9 mouse cellular contexts compared by ENCODE assay signal in genomic region chr9:32607218-32607617, GRCm38 (mm10). TPM values are rescaled to one million over a fixed set of nuclear protein-coding genes. Genes with fewer than 3 reads are reported as not detected.
A peak's percentile ranks its signal among the peaks of the same experiment; 100 is the strongest.
DNase-seq lines count a peak whose midpoint lies in the region; ATAC-seq and TF ChIP-seq lines count a peak whose summit lies in the region.
"Had no signal": no experiment of that assay in that cellular context is flagged by ENCODE, and none has a peak within 500 bp of the region (broad histone marks: within the 10 kb centered on the region; RNA-seq: fewer than 3 reads in every experiment).

No protein-coding gene starts in this region.

- H3K9me3 ChIP-seq in lung, embryonic 14.5 days (ENCODE audit: low read depth, low read length) = no peaks in the 10 kb centered on the region
- no peaks in the 10 kb centered on the region for H3K9me3 ChIP-seq in embryonic facial prominence, embryonic 11.5 days (replicated peaks; ENCODE audit: control insufficient read depth, low read length)
- no peaks in the 10 kb centered on the region for H3K9me3 ChIP-seq in lung, postnatal 0 days (ENCODE audit: low read length)
- H3K9me3 ChIP-seq: neural tube, embryonic 12.5 days had no signal

- H3K4me3 ChIP-seq in lung, embryonic 14.5 days (ENCODE audit: low read depth, low read length) = no peak overlapping the region
- no peak overlapping the region for H3K4me3 ChIP-seq in embryonic facial prominence, embryonic 11.5 days (ENCODE audit: low read depth, low read length)
- H3K4me3 ChIP-seq in lung, postnatal 0 days (ENCODE audit: low read depth, low read length) = no peak overlapping the region
- H3K4me3 ChIP-seq: neural tube, embryonic 12.5 days had no signal

- H3K27me3 ChIP-seq in lung, embryonic 14.5 days (ENCODE audit: insufficient read depth, low read length) = no peaks in the 10 kb centered on the region
- H3K27me3 ChIP-seq in embryonic facial prominence, embryonic 11.5 days (ENCODE audit: control insufficient read depth, insufficient read depth, low read length) = no peaks in the 10 kb centered on the region
- H3K27me3 ChIP-seq in lung, postnatal 0 days (replicated peaks; ENCODE audit: insufficient read depth, low read length) = no peaks in the 10 kb centered on the region
- H3K27me3 ChIP-seq: neural tube, embryonic 12.5 days had no signal

- H3K4me2 ChIP-seq in lung, embryonic 14.5 days = no peak overlapping the region
- H3K4me2 ChIP-seq in embryonic facial prominence, embryonic 11.5 days (ENCODE audit: low read depth, low read length) = no peak overlapping the region
- H3K4me2 ChIP-seq in lung, postnatal 0 days (replicated peaks; ENCODE audit: low read depth, low read length) = no peak overlapping the region
- H3K4me2 ChIP-seq: neural tube, embryonic 12.5 days had no signal

- peak; percentile 68 for ATAC-seq in lung, embryonic 14.5 days (ENCODE audit: insufficient read depth)
- 0 out of 2 replicates have a peak, but pooled peaks have one; percentile 29 for ATAC-seq in embryonic facial prominence, embryonic 11.5 days (replicated peaks; ENCODE audit: insufficient number of reproducible peaks, low FRiP score, low TSS enrichment, low read depth)
- ATAC-seq in lung, postnatal 0 days = peak; percentile 78

- H3K27ac ChIP-seq in lung, embryonic 14.5 days (ENCODE audit: low read depth) = 0 out of 2 replicates have a peak overlapping the region, but pooled peaks have one; percentile 10
- H3K27ac ChIP-seq in embryonic facial prominence, embryonic 11.5 days (replicated peaks; ENCODE audit: low read depth, low read length) = no peak overlapping the region
- H3K27ac ChIP-seq in lung, postnatal 0 days (ENCODE audit: low read length) = 0 out of 2 replicates have a peak overlapping the region, but pooled peaks have one; percentile 16
- H3K27ac ChIP-seq: neural tube, embryonic 12.5 days had no signal

- no peak overlapping the region for H3K9ac ChIP-seq in lung, embryonic 14.5 days
- H3K9ac ChIP-seq in embryonic facial prominence, embryonic 11.5 days (replicated peaks; ENCODE audit: low read length) = no peak overlapping the region
- H3K9ac ChIP-seq in lung, postnatal 0 days (replicated peaks; ENCODE audit: low read depth) = no peak overlapping the region
- H3K9ac ChIP-seq: neural tube, embryonic 12.5 days had no signal

- TF ChIP-seq CTCF in lung, embryonic 14.5 days (IDR thresholded peaks at IDR 0.05; ENCODE audit: low read depth) = no peak
- no peak for TF ChIP-seq CTCF in lung, postnatal 0 days (IDR thresholded peaks at IDR 0.05)

- H3K36me3 ChIP-seq in lung, embryonic 14.5 days (ENCODE audit: insufficient read depth) = no peaks in the 10 kb centered on the region
- H3K36me3 ChIP-seq in embryonic facial prominence, embryonic 11.5 days (replicated peaks; ENCODE audit: control insufficient read depth, insufficient read depth, low read depth, low read length) = no peaks in the 10 kb centered on the region
- H3K36me3 ChIP-seq in lung, postnatal 0 days (ENCODE audit: insufficient read depth, low read length) = no peaks in the 10 kb centered on the region
- H3K36me3 ChIP-seq: neural tube, embryonic 12.5 days had no signal

- no peaks in the 10 kb centered on the region for H3K4me1 ChIP-seq in lung, embryonic 14.5 days (ENCODE audit: insufficient read depth)
- H3K4me1 ChIP-seq in embryonic facial prominence, embryonic 11.5 days (ENCODE audit: control insufficient read depth, insufficient read depth, low read length) = no peaks in the 10 kb centered on the region
- H3K4me1 ChIP-seq in lung, postnatal 0 days (ENCODE audit: insufficient read depth, low read depth, low read length) = no peaks in the 10 kb centered on the region
- H3K4me1 ChIP-seq: neural tube, embryonic 12.5 days had no signal

- DNase-seq in lung, embryonic 14.5 days = peak; percentile 60
- DNase-seq in lung, postnatal 25 days (ENCODE audit: low spot score) = no peak
- peak; percentile 71 for DNase-seq in c-Kit-negative CD71-positive TER-119-positive erythroid progenitor cells, embryonic 14.5 days (ENCODE audit: low read depth, low spot score)
- peak; percentile 21 for DNase-seq in embryonic facial prominence, embryonic 11.5 days (ENCODE audit: low spot score)
- peak; percentile 49 for DNase-seq in lung, postnatal 0 days (ENCODE audit: low spot score)
- no peak for DNase-seq in gastrocnemius, postnatal 4 days (ENCODE audit: low spot score in 2 of 2)
- DNase-seq in thymus, postnatal 10 days (ENCODE audit: low spot score in 2 of 2) = no peak
- DNase-seq: cerebellum, adult 18-20 months had no signal

- TF ChIP-seq EP300 in lung, postnatal 0 days (IDR thresholded peaks at IDR 0.05) = 0 out of 2 replicates have a peak, but pooled peaks have one; percentile 34

- WGBS in lung, embryonic 14.5 days = 19% methylated on average over 7 of the region's 7 CpGs
- 19% methylated on average over 7 of the region's 7 CpGs for WGBS in embryonic facial prominence, embryonic 11.5 days
- WGBS in lung, postnatal 0 days = 33% methylated on average over 7 of the region's 7 CpGs

RNA-seq across cellular contexts. Expression of gene Ets1, which starts 28.8 kb away (rescaled TPM):
- 79.2 and 87.6 TPM in 2 replicates for polyA plus RNA-seq in lung, embryonic 14.5 days (2014; fragmentation: Nextera tagmentation; extraction: Ambion mirVana)
- 34.5 and 36.0 TPM in 2 replicates for polyA plus RNA-seq in embryonic facial prominence, embryonic 11.5 days (2014; fragmentation: Nextera tagmentation; extraction: Ambion mirVana)
- polyA plus RNA-seq in lung, postnatal 0 days (2015; fragmentation: Nextera tagmentation; extraction: Ambion mirVana) = 78.2 and 113 TPM in 2 replicates
- 10 to 100 TPM; 55.1 to 59.1 TPM for total RNA-seq in gastrocnemius, postnatal 4 days (2021)

Comparison
In these comparisons a context has a peak if more than half of its experiments do, and no peak if none do; other contexts are left out.
1. DNase-seq: peak in lung, embryonic 14.5 days (single experiment), c-Kit-negative CD71-positive TER-119-positive erythroid progenitor cells, embryonic 14.5 days (single experiment), embryonic facial prominence, embryonic 11.5 days (single experiment) and lung, postnatal 0 days (single experiment); none in lung, postnatal 25 days (single experiment), gastrocnemius, postnatal 4 days (0 of 2) and thymus, postnatal 10 days (0 of 2).
2. Peak in every context shown above with its lines, with median percentiles within 50 percentile points of each other: ATAC-seq.